Mouse (Mus musculus) megakaryocyte, embryonic 14.5 days (primary cell): Measurements from ENCODE around the gene Gbgt1.

Source experiments
- FLI1 ChIP-seq: IDR thresholded peaks from 2 replicates; pipeline ENCODE4 v1.6.1; 2012; ENCODE audit warnings: low read length, inconsistent platforms, mixed read lengths
- GATA1 ChIP-seq: IDR thresholded peaks from 3 replicates; pipeline ENCODE4 v1.6.1; 2012; ENCODE audit warnings: mixed read lengths, low read length, inconsistent platforms, borderline replicate concordance

GRCm38 (mm10) chr2:28513431-28514370, 17.0 kb downstream of the Gbgt1 start:
- TF ChIP-seq GATA1: no peak
- no peak for TF ChIP-seq FLI1
